Mouse (Mus musculus): ENCODE data around the gene Hira.
"Not testable (repeated sequence)": the region's sequence is repeated elsewhere in the genome, so short reads cannot be mapped to it uniquely, and the experiment has no call there.

Gene Hira

DNA sequence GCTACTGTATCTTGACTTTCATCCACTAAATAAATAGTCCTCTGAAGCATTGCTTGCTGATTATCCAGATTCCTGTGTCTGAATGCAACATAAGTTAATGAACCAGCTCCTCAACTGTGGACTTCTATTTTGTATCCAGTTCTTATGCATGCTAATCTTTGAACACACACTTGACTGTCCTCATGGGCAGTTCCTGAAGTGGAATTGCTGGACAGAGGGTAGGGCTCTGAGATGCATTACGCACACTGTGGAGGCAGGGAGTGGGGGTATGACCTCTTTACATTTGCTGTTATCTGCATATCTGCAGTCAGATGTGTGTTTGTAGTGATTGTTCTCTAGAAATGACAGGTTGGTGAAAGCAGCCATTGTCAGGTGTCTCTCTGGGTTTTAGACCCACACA is 51.1 kb downstream of the Hira start:
- DNase-seq: no peak

DNA sequence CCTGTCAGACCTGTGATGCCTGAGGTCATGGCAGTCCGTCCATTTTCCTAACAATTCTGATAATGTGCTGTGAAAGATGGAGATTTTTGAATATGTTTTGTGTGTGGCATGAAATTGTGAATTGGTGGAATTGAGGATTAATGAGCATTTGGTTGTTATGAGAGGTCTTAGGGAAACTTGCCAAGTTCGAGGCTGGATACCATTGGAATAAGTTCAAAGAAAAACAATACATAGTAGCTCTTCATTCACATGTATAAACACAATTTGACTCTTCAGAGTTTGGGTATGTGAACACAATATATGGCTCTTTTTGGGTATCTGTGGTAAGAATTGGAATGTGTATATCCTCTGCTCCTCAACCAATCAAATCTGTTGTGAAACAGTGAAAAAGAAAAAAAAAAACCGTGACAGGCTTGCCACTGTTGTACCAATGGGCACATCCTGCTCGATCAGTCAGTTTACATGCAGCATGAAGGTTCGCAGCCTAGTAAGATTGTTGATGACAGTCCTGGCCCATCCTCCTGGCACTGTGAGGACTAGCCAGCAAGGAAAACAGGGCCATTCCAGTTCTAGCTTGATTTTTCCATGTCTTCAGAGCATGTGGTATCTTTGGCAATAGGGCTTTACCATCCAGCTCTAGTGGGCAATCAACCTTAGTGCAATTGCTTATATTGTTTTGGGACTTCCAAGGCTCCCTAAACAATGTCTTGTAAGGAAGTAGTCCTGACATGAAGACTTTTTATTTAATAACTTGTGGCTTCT is 61.7 kb downstream of the Hira start:
- no peak for DNase-seq

DNA sequence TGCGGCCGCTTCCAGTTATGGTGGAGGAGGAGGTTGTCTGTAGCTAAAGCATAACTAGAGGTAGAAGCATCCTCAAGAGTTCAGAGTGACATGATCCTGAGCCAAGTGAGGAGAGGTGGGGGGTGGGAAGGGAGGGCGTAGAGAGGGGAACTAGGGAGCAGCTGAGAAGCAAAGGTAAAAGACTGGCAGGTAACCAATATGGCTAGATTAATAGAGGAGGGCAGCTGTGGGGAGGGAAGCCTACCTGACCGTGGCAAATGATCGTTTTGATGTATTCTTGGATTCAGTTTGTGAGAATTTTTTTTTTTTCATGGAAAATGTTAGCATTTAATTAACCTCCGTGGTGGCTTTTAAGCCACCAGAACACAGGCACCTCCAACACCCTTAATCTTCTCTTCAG is 67.1 kb downstream of the Hira start:
- DNase-seq: no peak

DNA sequence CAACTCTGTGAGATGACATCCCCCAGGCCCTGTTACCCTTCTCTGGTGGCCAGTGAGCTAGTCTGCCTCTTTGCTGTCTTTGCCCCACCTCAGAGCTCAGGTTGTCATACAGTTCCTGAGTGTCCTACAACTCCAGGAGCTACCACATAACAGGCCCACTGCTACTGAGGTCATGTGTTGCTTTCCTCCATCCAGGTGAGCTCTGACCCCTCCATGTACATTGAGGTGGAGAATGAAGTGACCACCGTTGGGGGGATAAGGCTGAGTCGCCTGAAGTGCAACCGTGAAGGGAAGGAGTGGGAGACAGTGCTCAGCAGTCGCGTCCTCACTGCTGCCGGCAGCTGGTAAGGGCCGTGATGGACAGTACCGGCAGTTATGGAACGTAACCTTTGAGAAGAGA is 72.1 kb downstream of the Hira start:
- no peak for DNase-seq

DNA sequence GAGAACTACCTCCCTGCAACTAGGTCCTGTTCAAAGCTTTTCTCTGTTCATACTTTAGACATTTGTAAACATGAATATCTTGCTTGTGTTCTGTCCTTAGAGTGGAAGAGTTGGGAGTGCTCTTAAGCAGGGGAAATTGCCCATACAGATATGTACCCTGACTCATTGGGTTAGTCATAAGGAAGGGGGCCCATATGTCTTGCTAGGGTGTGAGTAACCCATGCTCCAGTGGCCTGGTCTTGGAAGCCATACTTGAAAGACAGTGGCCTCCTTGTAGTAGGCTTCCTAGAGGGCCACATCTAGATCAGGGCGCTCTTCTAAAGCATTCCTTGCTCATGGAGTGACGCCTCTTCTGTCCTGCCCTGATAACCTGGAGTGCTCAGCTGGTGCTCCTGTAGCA is 73.5 kb downstream of the Hira start:
- no peak for DNase-seq

DNA sequence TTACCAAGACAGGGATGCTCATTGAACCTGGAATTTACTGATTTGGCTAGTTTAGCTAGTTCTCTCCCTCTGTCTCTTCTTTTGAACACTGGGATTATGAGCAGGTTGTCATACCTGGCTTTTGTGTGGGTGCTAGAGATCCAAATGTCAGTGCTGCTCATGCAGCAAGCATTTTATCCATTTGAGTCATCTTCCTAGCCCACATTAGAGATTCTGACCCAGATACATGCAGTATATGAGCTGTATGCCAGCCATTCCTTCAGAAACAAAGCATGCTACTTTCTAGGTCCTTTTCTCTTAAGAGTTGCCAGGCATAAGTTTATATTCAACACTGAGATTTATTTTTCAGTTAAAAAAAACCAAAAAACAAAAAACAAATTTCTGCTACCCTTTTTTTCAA is 76.0 kb downstream of the Hira start:
- DNase-seq: no peak

DNA sequence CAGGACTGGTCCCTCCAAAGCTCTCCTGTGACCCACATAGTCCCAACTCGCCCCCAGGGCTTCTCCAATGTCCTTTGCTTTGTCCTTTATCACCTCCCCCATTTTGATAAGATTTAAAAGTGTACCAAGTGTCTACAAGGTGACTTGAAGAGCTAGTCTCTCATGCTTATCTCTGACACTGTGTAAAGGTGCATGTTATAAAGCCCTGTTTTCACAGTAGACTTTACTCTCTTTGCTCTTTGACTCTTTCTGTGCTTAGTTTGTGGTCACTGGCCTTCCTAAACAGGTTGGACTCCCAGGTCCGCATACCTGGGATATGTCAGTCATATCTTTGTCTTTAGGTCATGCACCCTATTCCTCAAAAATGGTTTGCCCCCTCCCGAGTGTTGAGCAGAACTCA is 78.2 kb downstream of the Hira start:
- DNase-seq: no peak

DNA sequence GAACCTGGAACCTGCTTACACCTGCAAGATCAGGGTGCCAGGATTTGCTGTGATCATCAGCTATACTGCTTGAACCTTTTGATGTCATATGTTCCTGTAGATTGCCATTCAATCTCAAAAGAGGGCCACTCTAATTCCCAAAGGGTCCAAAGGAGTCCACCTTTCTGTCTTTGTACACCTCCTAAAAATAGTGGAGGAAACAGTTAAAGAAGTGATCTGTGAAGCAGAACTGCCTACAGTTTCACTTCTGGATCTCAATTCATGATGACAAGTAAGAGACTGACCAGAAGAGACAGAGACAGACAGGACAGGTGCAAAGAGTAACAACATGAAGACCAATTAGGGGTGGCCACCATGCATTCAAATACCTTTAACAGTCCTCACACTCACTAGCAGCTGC is 86.6 kb downstream of the Hira start:
- no peak for DNase-seq

DNA sequence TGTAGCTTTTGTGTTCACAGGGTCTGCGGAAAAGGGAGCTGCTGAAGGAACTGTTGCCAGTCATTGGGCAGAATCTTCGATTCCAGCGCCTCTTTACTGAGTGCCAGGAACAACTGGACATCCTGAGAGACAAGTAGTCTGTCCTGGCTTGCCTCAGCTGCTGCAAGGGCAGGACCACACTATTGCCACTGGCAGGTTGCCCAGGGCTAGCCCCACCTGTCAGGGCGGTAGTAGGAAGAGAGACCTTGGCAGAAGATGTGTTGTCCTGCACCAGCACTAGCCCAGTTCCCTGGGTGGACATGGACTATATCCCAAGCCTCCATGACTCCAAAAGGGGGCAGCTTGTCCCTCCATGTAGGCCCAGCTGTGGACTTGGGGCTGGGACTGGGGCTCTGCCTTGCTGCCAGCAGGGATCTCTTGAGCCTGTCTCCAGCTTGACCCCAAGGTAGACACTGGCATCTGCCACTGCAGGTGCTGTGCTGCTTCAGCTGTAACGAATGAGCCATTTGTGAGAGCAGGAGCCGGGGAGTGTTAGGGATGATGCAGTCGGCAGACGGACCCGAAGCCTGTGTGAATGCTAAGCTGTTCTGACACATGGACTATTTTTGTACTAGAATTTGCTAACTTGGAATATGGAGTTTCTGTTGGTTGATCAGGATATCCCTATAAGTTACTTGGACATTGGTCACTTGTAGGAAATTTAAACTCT is 92.7 kb downstream of the Hira start:
- no peak for DNase-seq

DNA sequence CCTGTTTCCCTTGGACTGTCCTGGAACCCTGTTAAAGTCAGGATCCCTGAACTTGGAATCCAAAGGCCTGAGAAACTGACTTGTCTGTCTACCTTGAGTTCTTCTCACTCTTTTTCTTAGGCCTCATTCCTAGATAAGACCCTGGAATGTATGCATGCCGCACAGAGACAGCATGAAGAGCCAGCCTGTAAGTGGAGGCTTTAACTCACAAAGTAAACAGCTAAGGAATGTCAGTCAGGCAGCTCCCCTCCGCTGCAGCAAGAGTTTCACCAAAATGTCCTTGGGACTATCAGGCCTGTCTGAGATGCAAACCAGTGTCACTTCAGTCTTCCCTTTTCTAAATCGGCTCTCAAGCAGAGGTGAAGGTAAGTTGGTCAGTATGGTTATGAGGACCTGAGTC is 94.0 kb downstream of the Hira start:
- no peak for DNase-seq

DNA sequence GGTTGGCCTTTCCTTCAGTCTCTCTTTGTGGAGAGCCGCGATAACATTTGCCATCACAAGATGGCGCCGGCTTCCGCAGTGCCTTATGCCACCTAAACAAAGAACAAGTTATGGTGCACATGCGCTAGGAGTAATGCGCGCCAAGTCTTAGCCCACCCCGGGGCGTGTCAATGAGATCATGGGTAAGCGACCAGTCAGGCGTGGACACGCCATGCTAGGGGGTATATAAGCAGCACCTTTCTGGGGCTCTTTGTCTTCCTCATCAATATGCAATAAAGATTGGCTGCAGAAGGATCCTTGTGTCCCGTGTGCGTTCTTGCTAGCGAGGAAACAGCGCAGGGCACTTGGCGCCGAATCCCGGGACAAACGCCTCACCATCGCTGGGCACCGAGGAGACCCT is 98.8 kb downstream of the Hira start:
- not testable (repeated sequence) for DNase-seq

DNA sequence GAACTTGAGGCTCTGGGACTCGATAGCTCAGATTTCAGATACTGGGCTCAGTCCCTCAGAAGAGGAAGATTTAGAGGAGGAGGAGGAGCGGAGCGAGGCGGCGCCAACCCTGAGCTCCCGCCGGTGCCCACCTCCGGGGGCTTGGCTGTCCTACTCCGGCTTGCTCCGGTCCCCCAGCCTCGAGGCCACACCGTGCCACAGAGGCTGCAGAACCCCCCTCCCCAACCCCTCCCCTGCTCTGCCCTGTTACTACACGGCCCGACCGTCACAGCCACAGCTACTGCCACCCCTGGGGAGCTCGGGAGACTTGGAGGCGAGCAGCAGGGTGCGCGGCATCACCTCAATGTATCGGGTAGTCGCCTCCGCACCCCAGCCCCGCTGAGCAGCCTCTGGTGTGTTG is 99.5 kb downstream of the Hira start:
- no peak for DNase-seq

DNA sequence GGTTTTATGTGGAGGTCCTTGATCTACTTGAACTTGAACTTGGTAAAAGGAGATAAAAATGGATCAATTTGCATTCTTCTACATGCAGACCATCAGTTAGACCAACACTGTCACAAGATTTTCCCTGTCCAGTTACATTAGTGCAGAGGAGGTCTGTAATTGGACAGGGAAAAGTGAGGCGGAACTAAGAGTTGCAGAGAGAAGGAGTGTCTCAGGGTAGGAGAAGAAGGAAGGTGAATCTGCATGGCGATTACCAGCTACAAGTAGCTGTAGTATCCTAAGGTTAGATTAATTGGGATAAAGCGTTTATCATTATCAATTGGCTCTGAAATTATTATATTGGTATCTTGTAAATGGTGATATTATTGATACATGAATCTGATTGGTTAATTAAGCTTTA is 109.5 kb downstream of the Hira start:
- no peak for DNase-seq

DNA sequence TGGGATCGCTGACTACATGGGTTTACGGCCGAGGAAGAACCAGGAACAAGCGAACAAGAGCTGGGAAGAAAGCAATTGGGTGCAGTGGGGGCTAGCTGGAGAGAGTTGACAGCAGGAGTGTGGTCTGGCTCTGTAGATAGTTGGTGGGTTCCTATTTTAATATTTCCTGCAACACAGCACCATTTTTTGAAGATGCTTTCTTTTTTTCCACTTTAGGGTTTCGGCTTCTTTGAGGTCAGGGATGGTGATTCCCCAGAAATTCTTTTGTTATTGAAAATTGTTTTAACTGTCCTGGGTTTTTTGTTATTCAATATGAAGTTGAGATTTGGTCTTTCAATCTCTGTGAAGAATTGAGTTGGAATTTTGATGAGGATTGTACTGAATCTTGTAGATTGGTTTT is 110.0 kb downstream of the Hira start:
- DNase-seq: no peak

DNA sequence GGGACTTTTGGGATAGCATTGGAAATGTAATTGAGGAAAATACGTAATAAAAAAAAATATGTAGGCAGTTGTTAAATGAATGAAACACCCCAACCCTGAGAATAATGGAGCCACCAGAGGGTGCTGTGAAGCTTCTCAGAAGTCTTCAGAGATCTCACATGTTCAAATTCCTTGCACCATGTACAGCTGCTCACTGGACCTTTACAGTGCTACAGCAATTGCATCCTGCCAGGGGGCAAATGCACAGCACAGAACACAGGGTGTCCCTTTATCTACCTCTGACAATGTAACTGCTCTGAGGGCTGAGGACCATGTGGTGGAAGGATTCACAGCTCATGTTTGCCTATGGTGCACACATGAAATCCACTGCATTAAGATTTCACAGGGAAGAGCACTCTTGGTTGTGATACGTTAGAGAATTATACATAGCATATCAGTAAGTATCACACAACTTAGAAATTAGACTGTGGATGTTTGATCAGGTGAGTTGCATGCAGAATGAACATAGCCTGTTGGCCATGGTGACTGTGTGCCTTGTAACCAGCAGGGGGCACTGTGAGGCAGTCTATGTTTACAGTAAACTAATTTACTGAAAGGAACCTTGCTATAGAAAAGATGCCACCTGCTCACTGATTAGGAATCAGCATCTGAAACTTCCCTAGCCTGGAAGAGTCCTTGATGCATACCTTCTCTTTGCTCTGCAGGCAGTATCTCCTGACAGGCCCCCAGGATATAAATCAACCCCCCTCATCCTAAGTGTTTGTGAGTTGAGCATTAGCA is 126.0 kb downstream of the Hira start:
- DNase-seq: not testable (repeated sequence)

DNA sequence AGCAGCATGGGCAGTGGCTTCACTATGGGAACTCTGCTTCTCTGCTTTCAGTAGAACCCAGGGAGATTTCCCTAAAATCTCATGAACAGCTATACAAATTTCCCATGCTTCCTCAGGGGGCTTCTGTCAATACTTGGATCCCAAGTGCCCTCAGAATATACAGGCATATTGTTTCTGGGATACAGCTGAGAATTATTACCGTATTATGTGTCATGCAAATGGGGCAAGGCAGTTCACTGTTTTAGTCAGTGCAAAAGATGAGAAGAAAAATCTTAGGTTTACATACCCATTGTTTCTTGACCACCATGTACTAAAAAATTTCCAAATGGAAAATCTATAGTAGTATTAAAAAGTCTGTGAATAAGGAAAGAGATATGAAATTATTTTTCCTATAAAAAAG is 126.9 kb downstream of the Hira start:
- no peak for DNase-seq

DNA sequence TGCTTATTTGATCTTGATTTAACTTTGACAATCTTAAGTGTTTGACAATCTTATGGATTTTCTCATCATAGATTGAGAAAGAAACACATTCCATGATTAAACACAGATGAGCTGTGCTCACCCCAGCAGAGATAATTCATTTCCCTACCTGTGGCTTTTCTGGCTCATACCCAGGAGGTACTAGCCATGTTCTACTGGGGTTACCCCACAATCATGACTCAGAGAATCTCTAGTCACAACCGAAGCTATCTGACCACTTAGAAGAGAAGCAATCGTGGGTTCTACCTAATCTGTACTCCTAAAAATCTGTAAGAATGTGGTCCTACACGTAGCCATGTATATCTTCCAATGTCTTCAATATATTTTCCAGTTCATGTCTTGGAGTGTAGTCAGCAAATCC is 128.5 kb downstream of the Hira start:
- no peak for DNase-seq

DNA sequence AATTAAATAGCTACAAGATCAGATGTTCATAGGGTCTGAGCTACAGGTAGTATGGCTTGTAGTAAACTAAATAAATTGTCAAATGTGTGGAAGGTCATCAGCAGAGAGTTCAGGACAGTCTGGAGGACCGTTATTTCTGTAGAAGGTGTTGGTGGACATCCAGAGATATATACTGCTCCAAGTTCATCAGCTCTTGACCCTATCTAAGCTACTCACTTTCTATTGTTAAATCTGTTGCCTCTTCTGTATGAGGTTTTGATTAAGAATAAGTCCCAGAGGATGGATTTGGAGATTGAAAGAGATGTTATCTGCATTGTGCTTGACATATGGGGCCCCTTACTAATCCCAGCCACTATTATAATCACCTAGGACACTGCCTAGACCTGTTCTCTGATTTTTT is 129.9 kb downstream of the Hira start:
- DNase-seq: no peak

DNA sequence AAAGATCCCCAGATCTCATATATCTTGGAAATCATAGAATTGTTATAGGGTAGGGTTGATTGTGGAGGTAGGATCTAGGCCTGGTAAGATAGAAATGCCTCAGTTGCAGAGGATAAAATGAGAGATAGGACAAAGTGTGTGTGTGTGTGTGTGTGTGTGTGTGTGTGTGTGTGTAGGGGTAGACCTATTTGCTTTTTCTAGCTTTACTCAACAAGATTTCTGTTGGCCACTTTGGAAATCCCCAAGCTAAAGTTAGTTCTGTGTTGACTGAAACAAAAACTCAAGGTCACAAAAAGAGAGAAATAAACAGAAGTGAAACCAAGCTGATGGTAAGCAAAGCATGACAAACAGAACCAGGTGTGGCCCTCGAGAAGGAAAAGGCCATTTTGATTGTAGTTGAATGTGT is 130.4 kb downstream of the Hira start:
- DNase-seq: not testable (repeated sequence)

DNA sequence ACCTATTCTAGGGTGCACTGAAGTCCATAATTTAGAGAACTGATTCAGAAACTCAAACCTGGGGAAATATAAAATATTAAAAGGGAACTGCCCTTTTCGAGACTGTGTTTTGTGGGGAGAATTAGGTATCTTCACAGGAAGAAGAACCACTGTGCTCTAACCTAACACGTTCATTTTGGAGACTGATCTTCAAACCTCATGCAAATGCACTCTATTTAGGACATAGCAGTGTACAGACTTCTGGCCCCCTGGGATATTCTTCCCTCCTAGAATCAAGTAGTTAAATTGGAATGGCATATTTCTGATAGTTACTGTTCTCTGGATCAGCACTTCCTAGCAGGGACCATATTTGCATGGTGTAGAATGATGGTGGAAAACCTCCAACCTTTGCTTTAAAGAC is 133.9 kb downstream of the Hira start:
- no peak for DNase-seq

DNA sequence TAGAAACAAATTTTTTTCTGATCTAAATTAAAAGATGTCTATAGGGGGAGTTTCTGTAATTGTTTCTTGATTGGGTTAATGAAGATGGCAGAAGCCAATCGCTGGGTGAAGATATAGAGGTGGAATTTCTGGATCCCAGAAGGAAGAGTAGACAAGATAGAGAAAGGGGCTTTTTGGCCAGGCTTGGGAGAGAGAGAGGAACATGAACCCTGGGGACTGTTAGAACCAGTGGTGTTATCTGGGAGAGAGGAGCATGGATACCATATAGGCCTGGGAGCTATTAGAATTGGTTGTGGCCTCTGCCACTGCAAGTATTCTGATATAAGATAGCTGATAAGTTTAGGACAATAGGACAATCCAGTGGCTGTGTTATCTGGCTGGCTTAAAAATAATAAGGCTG is 136.7 kb downstream of the Hira start:
- no peak for DNase-seq

DNA sequence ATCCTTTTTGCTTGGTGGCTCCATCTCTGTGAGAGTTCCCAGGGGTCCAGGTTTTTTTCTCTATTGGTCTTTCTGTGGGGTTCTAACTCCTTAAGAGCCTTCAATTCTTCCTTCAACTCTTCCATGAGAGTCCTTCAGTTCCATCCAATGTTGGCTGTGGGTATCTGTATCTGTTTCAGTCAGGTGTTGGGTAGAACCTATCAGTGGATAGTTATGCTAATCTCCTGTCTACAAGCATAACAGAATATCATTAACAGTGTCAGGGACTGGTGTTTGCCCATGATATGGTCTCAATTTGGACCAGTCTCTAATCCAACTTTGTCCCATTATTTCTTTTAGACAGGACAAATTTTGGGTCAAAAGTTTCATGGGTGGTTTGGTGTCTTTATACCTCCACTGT is 137.8 kb downstream of the Hira start:
- DNase-seq: no peak
